Mouse (Mus musculus): Measurements from ENCODE around the gene Slc39a3. TPM values are rescaled to one million over a fixed set of nuclear protein-coding genes. Genes with fewer than 3 reads are reported as not detected.

Slc39a3 gene
- total and polyA plus RNA-seq, 3 experiments: 15.6 to 19.5 TPM; not detected in 1

DNA sequence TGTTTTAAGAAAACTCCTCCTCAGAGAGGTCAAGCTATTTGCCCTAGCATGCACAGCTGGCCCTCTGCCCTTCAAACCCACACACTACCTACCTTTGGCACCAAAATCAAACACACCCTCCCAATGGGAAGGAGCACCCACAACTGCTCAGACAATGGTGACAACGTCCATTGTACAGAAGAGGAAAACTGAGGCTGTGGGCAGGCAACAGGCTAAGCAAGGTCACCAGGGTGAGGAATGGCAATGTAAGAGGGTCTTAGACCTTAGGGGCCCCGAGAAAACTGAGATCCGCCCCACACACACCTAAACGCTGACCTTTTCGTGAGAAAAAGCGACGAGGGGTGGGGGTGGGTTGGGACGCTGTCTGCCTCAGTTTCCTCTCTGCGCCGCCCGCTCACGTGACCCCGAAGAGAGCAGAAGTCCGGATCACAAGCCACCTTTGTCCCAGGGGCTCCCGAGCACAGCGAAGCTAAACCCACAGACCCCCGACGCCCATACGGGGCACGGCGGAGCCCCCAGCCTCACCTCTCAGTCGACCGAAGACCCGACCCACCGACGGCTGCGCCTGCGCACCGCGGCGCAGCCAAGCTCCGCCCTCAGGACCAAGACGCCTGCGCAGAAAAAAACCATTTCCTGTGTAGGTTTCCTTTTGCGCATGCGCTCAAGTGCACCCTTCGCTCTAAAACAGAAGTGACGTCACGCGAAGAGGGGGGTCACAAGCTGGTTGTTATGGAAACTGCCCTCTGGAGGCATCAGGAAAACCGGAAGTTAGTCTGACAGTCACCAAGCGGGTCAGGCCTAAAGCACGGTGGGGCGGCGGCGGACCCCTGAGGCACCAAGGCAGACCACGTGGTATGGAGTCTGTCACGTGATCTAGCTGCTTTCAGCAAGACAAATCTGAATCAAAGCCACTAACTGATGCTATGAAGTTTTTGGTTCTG lies 22.6 kb upstream of the Slc39a3 start, which contains the start of gene Sgta (continued):
- peak; percentile 91 for TF ChIP-seq RCOR1 (IDR thresholded peaks at IDR 0.05; ENCODE audit: low read depth, low read length)
- peak; percentile 99 for TF ChIP-seq MAX (IDR thresholded peaks at IDR 0.05; ENCODE audit: low read length)
- TF ChIP-seq MAFK (IDR thresholded peaks at IDR 0.05; ENCODE audit: borderline replicate concordance, low read depth, low read length): no peak
- TF ChIP-seq CHD2 (IDR thresholded peaks at IDR 0.05; ENCODE audit: low read length): no peak
- no peak for TF ChIP-seq RAD21 (IDR thresholded peaks at IDR 0.05; ENCODE audit: low read depth, low read length)
- TF ChIP-seq GABPA (IDR thresholded peaks at IDR 0.05; ENCODE audit: low read depth, low read length): no peak
- TF ChIP-seq USF2 (IDR thresholded peaks at IDR 0.05; ENCODE audit: borderline replicate concordance in 1 of 2, insufficient read depth in 1 of 2, low read depth in 1 of 2, low read length in 2 of 2): peak; percentile 94 to 97
- no peak for TF ChIP-seq SMC3 (IDR thresholded peaks at IDR 0.05; ENCODE audit: low read depth, low read length)
- TF ChIP-seq ETS1 (IDR thresholded peaks at IDR 0.05; ENCODE audit: low read depth, low read length): peak; percentile 76
- no peak for TF ChIP-seq E2F4 (IDR thresholded peaks at IDR 0.05; ENCODE audit: borderline replicate concordance, low read depth, low read length)
- TF ChIP-seq TBP (IDR thresholded peaks at IDR 0.05; ENCODE audit: low read depth, low read length): peak; percentile 82
- TF ChIP-seq ZC3H11A (IDR thresholded peaks at IDR 0.05; ENCODE audit: low read depth, low read length): no peak
- peak; percentile 94 for TF ChIP-seq USF1 (IDR thresholded peaks at IDR 0.05; ENCODE audit: low read depth, low read length)
- TF ChIP-seq EP300 (IDR thresholded peaks at IDR 0.05; ENCODE audit: low read depth in 1 of 2, low read length in 2 of 2): no peak; a peak in 1 of 4 replicates
- TF ChIP-seq SIN3A (IDR thresholded peaks at IDR 0.05; ENCODE audit: low read length): peak; percentile 96
- TF ChIP-seq HCFC1 (IDR thresholded peaks at IDR 0.05; ENCODE audit: low read depth, low read length): peak; percentile 92
- TF ChIP-seq UBTF (IDR thresholded peaks at IDR 0.05; ENCODE audit: borderline replicate concordance, insufficient read depth, low read depth, low read length): no peak

DNA sequence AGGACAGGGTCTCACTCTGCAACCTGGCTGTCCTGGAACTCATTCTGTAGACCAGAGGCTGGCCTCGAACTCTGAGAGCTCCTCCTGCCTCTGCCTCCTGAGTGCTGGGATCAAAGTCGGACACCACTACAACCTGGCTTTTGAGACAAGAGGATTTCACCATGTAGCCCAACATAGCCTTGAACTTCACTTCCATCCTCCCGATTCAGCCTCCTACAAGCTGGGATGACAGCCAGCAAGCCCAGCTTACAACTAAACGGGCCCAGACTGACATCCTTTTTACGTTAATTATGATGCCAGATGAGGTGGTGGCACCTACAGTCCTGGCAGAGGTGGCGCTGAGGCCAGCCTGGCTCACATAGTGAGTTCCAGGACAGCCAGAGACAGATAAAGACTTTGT lies 21.7 kb upstream of the Slc39a3 start:
- Histone ChIP-seq H3K4me3 (ENCODE audit: control insufficient read depth in 1 of 2, insufficient read depth in 1 of 2, low read depth in 2 of 2, low read length in 2 of 2) (peak overlapping the region in 1 of 2 experiments; percentile 79; a peak in 2 of 4 replicates), H3K4me1 (ENCODE audit: control insufficient read depth in 1 of 2, insufficient read depth in 2 of 2, low read length in 2 of 2) (peaks cover 3 to 8% of the 10 kb centered on the region in 2 experiments; a peak in 2 of 4 replicates), H3K27me3 (ENCODE audit: control insufficient read depth in 1 of 2, insufficient read depth in 2 of 2, low read length in 2 of 2) (no peaks in the 10 kb centered on the region), H3K9ac (ENCODE audit: control insufficient read depth, low read depth, low read length, poor library complexity, severe bottlenecking) (no peak overlapping the region), H3K79me2 (ENCODE audit: control insufficient read depth, insufficient read depth, low read length, poor library complexity) (peaks cover 45% of the 10 kb centered on the region), H3K27ac (ENCODE audit: control insufficient read depth, low read depth, low read length) (no peak overlapping the region), H3K9me3 (replicated peaks; ENCODE audit: insufficient read depth, low read length) (no peaks in the 10 kb centered on the region), H3K36me3 (ENCODE audit: control insufficient read depth in 1 of 2, insufficient read depth in 2 of 2, low read length in 2 of 2) (peaks cover 0 to 2% of the 10 kb centered on the region in 2 experiments; a peak in 2 of 4 replicates)
- no peak for DNase-seq (ENCODE audit: low read depth, low spot score)
- TF ChIP-seq POLR2A (IDR thresholded peaks at IDR 0.05; ENCODE audit: control insufficient read depth in 1 of 2, insufficient read depth in 1 of 2, low read depth in 1 of 2, low read length in 2 of 2, poor library complexity in 1 of 2): no peak
